Mouse (Mus musculus) ES-CJ7 (cell line): ENCODE data around the gene Cacnb3.

Source experiments
- DNase-seq: peaks from one replicate; pipeline ENCODE4 v3.0.0; 2011; ENCODE audit warnings: low read depth, low spot score

Cacnb3 gene

GRCm38 (mm10) chr15:98675634-98676250, 45.1 kb downstream of the Cacnb3 start:
- no peak for DNase-seq

DNA sequence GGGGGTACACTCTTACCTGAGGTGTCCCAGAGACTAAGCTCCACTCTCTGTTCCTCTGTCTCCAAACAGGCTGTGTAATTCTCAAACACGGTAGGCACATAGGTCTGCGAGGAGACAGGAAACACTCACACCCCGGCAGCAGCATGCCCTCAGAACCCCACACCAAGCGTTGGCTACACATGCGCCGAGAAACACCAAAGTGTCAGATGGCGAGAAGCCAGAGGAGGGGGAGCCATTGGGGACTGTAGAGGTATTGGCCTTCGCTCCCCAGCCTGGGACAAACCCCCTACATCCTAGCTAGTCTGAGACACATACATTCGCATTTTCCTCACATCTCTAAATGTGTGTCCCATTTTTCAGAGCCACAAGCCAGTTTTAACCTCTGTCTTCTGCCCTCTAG, 45.8 kb downstream of the Cacnb3 start:
- no peak for DNase-seq

GRCm38 (mm10) chr15:98676940-98677728, 46.5 kb downstream of the Cacnb3 start, which contains the start of gene Rnd1:
Gene Rnd1 (minus strand): TSS chr15:98677461.
- peak; percentile 94 for DNase-seq

DNA sequence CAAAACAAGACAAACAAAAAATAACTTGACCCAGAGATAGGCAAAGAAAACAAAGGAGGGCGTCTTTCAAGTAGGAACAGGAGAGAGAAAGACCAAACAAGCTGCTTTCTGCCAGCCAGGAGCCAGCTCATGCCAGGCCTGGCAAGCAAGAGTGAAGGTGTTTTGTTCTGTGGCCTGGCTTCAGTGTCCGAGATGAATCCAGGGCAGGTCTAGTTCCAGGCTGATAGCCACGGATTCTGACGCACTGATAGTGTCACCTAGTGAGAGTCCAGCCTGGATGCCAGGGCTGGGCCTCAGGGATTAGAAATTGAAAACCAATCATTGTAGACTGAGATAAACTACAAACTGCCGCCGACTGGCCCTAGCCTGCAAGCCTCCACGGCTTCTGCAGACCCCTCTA, 47.3 kb downstream of the Cacnb3 start:
- DNase-seq = no peak

DNA sequence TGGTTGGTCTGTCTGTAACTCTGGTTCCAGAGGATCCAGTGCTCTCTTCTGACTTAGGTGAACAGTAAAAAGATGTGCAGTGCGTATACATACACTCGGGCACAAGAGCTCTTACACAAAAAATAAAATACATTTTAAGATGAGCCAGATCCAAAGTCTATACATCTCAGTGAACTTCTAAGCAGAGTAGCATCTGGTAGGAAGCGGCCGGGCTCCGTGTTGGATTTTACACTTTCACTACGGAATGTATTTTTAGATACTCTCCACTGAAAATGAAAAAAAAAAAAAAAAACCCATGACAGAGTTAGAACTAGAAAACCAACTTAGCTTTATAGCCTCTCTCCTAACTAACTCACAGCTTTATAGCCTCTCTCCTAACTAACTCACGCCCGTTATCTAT, 50.0 kb downstream of the Cacnb3 start:
- no peak for DNase-seq

- no peak for DNase-seq
These were observed 51.0 kb downstream of the Cacnb3 start for GRCm38 (mm10) chr15:98681633-98682032.

GRCm38 (mm10) chr15:98683177-98683576, 52.5 kb downstream of the Cacnb3 start:
- no peak for DNase-seq

DNA sequence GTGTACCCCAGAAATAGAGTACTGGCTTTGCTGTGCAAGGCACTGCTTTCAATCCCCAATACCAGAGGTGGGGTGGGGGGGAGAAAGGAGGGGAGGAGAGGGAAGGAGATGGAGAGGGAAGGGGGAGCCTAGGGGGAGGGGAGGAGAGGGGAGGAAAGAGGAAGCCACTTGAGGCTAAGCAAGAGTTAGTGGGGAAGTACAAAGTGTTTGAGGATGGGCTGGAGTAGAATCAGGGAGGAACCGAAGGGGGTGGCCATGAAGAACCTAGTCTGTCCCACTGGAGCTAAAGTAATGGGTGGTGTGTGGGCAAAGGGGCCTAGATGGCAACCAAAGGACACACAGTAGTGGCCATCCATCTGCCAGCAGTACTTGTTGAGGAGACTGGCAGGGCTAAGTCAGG, 53.1 kb downstream of the Cacnb3 start:
- DNase-seq = no peak

DNA sequence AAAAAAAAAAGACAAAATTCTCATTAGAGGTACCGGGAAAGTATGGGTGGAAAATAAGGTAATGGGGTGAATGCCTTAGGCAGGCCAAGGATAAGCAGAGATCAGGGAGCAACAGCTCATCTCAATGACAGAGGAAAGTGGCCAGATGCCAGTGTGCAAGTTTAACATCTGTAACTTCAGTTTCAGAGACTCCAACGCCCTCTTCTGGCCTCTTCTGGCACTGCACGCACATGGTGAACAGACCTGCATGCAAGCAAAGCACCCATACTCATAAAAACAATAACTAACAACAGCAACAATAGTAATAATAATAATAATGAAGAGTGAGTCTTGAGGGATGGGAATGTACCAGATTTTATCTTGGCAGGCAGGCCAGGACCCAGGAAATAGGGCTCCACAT, 55.3 kb downstream of the Cacnb3 start:
- peak; percentile 71 for DNase-seq

DNA sequence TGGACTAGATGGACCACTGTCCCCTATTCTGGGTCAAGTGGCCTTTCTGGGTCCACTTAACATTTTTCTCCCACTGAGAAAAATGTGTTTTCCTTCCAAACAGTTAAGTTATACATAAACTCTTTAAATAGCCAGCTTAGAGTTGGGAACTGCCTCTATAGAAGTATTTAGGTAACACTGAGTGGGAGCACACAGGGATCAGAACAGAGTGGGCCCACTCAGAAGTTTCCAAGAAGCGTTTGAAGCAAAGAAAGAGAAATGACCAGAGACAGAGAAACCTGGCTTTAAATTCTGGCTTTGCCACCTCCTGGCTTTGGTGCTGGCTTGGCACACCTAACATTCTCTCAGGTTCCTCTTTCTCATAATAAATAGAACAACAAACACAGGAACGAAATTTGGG, 59.0 kb downstream of the Cacnb3 start:
- no peak for DNase-seq

- peak; percentile 51 for DNase-seq
These were observed 61.0 kb downstream of the Cacnb3 start for GRCm38 (mm10) chr15:98691486-98692147.

DNA sequence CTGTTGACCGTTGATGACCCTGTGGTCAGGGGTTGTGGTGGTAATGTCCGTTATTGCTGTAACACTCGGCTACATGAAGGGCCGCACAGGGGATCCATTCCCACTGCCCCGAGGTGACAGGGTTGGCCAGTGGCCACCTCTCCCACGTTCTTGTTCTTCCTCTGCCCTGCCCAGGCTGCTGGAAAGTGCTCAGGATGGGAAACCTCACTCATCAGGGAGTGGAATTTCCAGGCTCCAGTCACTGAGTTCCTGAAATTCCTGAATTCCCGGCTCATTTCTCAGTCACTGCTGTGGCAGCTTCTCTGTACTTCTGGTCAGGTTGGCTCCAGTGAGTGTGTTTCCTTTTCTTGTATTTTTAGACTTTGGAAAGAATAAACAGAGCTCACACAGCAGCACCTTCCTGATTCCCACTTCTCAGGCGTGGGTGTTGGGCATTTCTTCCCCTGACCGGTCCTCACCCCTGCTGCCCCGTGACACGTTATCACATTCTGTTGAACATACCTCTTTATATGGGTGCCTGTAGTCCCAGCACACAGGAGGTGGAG, 61.6 kb downstream of the Cacnb3 start:
- DNase-seq = no peak
